Mouse (Mus musculus) CD4-positive, CD25-positive, alpha-beta regulatory T cell (primary cell): ENCODE results near the gene Rimbp2. TPM values are rescaled to one million over a fixed set of nuclear protein-coding genes. Genes with fewer than 3 reads are reported as not detected.

Experiments
- polyA plus RNA-seq: library from polyadenylated mRNA; unstranded; fragments of 100-300 nt; shearing (Covaris generic); gene quantifications from one replicate; pipeline ENCODE4 v1.2.1, GENCODE M21; 2017

The Rimbp2 gene
- polyA plus RNA-seq, result 0.04 TPM

GRCm38 (mm10) chr5:128953278-128954070 lies at the start of gene Rimbp2:
Gene Rimbp2 (minus strand): TSS chr5:128953486.

Other genes starting within 250 kb of the Rimbp2 start
- gene Stx2, start 55.1 kb upstream of the Rimbp2 start, polyA plus RNA-seq, result 13.4 TPM
- gene Ran, start 66.6 kb upstream of the Rimbp2 start, polyA plus RNA-seq, result 194 TPM
- gene Adgrd1, start 143.3 kb upstream of the Rimbp2 start, polyA plus RNA-seq, result 0.60 TPM